Mouse (Mus musculus) spleen, postnatal 36 days (tissue): ENCODE measurements around the gene Dpm1.

Experiments
- DNase-seq, 2 experiments: peaks; one replicate each; pipeline ENCODE4 v3.0.0; 2022; ENCODE audit warnings: low spot score in 2 of 2, mixed read lengths in 1 of 2

Gene Dpm1

GRCm38 (mm10) chr2:168166750-168167460, 63.5 kb downstream of the Dpm1 start:
- no peak for DNase-seq

- DNase-seq, result no peak
Measured at GRCm38 (mm10) chr2:168161978-168162377, 68.4 kb downstream of the Dpm1 start.

- DNase-seq, result no peak
Measured at GRCm38 (mm10) chr2:168161514-168161971, 68.8 kb downstream of the Dpm1 start.

- no peak for DNase-seq
Measured at GRCm38 (mm10) chr2:168160370-168160930, 69.9 kb downstream of the Dpm1 start.
